Mouse (Mus musculus) CH12F3 (cell line): ENCODE measurements around the gene Cd83.

Source experiments
- in situ Hi-C: fragments of 300-500 bp; cut with MboI; formaldehyde crosslinking; loops from 2 replicates; pipeline ENCODE4 v1.14.3; 2020; ENCODE audit warnings: low sequenced_read_pairs

Gene Cd83

DNA sequence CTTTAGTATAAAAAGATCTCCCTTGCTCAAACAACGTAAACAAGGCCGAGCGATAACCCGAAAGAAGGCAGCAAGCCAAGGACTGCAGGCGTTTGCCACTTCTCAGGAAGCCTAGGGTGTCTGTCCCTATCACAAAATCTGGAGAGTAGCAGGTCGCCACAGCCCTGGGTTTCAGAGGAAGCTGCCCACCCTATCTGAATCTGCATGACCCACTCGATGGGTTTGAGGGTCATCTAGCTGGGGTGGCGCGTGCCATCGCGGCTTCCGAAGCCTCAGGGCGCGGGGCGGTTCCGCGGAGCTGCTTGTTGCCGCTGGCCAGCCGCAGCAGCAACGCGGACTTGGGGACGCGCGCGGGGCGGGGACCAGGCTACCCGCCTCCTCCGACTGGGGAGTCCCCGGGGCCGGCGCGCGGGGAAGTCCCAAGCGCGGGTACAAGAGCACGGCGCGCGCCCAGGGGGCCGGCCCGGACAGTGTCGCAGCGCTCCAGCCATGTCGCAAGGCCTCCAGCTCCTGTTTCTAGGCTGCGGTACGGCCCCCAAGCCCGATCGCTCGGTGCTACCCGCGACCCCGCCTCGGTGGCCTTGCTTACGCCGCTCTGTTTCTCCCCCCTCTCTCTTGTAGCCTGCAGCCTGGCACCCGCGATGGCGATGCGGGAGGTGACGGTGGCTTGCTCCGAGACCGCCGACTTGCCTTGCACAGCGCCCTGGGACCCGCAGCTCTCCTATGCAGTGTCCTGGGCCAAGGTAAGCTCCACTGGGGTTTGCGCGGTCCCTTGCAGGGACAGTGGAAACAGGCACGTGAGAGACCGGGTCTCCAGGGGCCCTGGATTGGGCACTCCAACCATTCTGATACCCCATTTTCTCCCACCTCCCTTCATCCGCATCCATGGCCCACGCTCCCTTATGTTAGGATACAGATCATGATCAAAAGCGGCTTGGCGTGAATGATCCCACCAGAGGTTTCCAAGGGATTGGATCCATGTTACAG lies at the start of gene Cd83:
Cd83 (plus strand) TSS at position 51 of the 987 bp plus-strand sequence.
- in situ Hi-C loops = no loop called here

DNA sequence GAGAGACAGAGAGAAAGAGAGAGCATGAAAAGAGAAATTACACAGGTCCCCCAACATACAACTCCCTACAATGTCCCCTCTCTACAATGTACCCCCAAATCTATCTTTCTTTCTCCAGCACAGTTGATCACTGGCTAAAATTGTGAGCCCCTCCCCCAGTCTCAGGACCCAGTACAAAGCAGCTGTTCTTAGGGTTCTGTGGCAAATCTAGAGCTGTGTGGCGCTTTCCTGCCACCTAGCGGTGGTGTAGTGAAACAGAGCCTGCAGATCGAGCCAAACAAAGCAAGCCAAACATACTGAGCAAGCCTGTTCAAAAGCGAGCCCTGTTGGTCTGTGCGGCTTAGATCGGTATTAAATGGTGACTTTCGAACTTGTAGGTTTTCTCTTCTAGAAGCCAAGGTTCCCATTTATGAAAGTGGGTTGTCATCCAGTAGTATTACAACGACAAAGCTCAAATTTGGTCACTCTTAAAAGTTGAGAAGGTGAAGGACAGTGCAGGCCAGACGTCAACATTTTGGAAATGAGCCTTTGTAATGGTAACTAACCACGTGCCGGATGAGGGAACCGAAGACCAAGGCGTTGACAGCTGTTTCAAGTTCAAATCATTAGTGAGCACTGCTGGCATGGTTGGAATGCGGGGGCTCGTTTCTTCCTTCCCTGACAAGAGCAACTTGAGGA lies 44.8 kb upstream of the Cd83 start:
- in situ Hi-C loops = loop anchor here (5.0 to 25.0 kb wide), 2 partner anchors 142 to 552 kb away; no protein-coding TSS in a partner anchor

DNA sequence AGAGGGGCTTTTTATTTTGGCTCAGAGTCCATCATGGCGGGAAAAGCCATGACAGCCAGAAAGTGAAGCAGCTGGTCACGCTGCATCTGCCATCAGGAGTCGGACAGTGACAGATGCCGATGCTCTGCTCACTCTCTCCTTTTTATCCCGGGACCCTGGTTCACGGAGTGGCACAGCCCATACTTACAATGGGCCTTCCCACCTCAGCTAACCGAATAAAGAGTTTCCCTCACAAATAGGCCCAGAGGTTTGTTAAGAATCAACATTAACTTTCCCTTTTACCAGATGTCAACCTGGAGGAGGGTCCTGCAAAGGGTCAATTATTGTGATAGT lies 44.3 kb upstream of the Cd83 start:
- in situ Hi-C loops = loop anchor here (25.0 kb wide), 1 partner anchor 553 kb away; no protein-coding TSS in a partner anchor

DNA sequence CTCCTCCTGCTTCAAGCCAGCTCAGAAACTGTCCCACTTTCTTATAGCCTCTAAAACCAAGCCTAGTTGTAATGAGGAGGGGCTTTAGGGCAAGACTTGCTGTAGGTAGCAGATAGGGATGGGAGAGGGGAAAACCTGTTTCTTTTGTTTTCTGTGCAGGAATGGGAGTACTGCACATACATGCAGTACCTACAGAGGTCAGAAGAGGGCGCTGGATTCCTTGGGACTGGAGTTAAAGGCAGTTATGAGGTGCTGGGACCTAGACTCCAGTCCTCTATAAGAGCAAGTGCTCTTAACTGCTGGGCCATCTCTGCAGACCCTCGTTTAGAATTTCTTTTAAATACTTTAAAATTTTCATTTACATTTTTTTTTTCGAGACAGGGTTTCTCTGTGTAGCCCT lies 41.9 kb upstream of the Cd83 start:
- in situ Hi-C loops = loop anchor here (25.0 kb wide), 1 partner anchor 555 kb away; no protein-coding TSS in a partner anchor

DNA sequence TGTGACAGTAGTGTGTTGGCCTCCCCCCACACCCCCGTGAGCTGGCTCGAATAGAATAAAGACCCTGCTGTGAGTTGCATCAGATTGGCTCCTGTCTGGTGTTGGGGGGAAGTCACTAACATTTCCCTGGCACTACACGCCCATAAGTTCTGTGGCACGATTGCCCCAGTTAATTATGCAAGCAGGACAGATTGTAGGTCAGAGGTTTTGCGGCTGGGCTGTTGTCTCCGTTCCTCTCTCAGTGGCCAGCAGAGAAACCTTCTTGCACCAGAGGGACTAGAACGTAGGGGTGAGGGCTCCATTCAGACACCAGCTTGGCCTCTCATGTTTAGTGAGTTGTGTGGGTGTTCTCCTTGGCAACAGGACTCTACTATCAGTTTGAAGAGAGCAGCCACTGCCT lies 40.3 kb upstream of the Cd83 start:
- in situ Hi-C loops = loop anchor here (25.0 kb wide), 1 partner anchor 557 kb away; no protein-coding TSS in a partner anchor

DNA sequence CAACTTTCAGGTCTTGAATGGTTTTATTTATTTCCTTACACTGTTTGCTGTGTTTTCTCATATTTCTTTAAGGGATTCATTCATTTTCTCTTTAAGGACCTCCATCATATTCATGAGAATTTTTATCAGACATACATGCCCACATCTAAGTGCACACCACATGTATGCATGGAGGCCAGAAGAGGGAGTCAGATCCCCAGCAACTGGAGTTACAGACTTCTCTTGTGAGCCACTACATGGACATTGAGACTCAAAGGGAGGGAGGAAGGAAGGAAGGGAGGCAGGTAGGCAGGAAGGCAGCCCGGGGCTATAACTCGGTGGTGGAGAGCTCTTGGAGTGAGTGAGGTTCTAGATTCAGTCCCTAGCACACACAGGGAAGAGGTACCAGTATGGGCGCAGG lies 34.3 kb upstream of the Cd83 start:
- in situ Hi-C loops = no loop called here

DNA sequence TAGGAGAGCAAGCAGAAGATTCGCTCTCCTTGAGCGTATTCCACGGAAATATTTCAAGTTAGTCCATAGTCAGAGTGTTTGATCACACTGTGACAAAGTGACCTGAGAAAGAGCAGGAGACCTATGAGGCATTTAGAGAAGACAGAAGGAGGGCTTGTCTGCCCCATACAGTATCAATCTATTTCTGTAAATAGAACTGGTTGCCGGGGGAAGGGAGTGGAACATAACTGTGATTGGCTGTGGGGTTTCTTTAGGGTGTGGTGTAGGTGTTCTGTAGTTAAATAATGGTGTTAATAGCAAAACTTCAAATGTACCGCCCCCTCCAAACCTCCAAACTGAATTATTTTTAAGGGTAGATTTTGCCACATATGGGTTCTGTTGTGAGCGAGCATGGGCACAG lies 33.6 kb upstream of the Cd83 start:
- in situ Hi-C loops = no loop called here

DNA sequence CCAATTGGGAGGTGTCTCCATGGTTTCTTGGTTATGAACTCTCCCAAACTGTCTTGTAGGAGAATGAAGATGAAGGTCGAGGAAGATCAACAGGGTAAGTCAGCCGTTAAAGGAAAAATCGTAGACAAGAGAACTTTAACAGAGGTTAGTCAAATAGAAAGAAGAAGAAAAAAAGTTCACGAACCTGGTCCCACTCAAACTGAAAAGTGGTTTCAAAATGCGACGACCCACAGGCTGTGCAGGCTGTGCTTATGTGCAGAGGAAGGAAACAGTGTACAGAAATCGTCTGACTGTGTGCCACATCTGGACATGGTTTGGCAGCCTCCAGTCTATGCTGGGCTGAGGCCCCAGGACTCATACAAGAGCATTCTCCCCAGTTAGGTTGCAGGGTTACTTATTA lies 32.2 kb upstream of the Cd83 start:
- in situ Hi-C loops = no loop called here

DNA sequence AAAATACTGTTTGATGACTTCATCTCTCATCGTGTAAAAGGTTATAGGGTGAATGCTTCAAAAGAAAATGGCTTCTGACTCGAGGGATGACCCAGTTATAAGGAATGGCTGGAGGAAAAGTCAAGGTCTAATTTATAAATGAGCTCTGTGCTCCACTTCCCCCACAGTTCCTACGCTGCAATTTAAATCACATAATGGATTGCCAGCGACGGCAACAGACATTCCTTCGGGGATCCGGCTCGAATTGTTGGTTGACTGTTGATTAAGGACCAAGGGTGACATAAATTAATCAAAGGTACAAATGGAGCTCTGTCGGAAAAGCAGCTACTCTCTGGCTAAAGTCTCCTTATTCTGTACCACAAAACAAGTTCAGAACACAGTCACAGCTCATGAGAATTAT lies 30.9 kb upstream of the Cd83 start:
- in situ Hi-C loops = no loop called here

DNA sequence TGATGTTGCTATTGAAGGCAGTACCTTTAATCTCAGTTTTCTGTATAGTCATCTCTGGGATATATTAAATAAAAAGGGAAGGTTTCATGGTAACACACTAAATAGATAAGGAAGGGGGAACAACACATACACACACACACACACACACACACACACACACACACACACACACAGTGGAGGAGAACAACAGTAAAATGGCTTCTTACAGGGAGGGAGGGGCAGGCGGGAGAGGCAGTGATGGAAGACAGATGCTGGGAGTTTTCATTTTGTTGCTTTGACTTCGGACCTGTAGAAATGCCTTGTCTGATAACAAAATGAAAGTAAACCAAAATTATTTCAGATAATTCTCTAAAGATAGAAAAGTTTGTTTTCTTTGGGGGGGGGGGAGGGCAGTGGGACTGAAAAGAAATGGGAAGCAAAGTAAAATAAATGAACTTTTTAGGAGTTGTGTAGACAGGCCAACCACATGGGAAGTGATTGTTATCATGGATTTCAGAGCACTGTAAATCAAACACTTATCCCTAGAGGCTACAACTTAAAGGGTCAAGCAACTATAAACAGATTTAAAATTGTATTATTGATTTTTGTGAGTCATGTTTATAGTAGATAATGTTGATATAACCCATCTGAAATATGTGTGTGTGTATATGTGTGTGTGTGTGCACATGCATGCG lies 30.0 kb upstream of the Cd83 start:
- in situ Hi-C loops = no loop called here

DNA sequence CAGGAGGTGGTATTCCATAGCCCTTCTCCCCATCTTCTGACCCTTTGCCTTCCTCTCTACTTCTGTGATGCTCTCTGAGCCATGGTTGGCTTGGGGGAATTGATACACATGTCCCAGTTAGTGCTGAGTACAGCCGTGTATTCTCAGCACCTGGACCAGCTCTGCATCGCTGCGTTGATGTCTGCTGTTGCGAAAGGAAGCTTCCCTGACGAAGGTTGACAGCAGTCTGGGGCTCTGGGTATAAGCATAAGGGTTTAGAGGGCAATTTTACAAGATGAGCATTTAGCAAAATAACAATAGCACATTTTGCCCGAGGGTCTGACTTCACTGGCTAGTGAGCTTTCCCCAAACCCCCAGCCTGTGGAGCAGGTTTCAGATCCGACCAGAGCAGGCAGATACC lies 29.0 kb upstream of the Cd83 start:
- in situ Hi-C loops = no loop called here

DNA sequence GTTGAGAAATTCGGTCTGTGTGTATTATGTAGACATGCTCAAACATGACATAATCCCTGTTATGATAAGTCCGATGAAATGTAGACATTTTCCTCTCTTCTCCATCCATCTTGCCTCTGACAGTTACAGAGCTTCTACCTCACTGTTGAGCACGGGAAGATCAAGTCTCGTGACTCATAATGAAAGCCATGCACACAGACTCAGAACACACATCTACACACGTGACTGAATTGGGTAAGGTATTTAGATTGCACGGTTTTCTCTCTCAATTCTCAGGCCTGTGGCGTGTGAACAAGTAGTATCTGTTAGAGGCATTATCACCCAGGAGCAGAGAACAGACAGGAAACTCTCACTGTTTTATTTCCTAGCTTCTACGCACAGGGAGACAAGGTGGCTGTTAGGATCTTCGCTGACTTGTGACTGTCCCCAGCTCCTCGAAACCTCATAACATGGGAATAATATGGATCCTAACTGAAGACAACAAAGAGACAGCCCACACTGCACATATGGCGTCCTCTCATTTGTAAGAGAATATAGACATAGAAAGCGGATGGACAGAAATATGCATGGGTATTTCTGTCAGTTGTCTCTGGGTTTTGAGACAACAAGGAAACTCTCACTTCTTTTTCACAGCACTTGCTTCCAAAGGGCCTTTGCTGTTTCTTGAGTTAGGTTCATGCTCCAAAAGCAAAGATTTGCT lies 23.3 kb upstream of the Cd83 start:
- in situ Hi-C loops = no loop called here

DNA sequence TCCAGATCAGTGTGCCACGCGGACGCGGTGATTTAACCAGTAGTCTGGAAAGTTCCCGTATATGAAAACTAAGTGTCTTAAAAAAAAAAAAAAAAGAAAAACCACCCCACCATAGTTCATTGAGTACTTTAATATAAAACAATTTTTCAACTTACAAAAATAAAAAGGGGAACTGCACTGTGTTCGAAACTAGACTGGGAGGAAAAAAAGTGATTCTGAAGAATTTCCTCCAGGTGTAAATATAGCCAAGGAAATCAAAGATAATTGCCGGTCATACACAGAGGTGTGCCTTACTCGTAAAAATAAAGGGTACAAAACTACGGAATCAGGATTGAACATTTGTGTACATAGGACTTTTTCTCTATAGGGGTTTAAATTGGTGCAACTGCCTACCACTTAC lies 21.7 kb upstream of the Cd83 start:
- in situ Hi-C loops = no loop called here

DNA sequence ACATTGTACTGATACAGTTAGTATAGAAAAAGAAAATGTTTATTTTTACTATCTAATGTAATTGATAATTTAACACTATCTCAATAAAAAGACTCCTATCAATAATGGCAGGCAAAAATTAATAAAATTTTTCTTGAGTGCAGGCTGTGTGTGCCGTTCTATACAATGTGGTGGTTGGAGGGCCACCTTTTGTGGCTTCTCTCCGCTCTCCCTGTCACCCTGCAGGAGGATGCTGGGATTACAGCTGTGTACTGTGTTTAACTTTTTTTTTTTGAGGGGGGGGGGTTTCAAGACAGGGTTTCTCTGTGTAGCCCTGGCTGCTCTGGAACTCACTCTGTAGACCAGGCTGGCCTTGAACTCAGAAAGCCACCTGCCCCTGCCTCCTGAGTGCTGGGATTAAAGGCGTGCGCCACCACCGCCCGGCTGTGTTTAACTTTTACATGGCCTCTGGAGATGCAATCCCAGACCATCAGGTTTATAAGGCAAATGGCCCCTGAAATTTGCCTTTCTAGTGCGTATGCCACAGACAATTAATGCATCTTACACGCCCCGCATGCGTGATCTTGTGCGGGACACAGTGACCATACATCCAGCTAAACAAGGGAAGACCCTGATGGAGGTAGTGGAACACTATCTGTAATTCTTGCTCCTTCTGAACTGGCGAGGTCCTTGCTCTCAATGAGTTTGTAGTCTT lies 21.1 kb upstream of the Cd83 start:
- in situ Hi-C loops = no loop called here

DNA sequence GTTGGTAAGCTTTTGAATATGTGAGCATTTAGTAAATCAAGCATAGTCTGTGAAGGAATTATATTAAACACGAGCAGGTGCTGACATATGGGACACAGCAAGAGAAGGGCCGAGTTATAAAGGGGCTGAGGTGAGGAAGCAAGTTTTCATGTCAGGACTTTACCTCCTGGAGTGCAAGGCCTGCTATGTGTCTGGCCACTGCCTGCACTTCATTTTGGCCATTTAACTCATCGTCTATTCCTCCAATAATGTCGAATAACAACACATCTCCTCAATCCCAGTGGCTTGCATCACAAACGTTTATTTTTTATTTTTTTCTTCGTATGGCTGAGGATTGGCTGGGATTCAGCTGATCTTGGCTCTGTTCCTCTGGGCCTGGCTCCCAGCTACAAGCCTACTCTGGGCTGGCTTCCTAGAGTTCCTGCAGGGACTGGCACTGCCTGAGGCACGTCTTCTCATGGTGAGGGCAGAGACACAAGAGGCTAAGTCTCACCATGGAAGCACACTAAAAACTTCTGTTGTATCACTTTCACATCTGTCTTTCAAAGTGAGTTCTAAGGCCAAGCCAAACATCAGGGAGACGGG lies 20.5 kb upstream of the Cd83 start:
- in situ Hi-C loops = no loop called here

DNA sequence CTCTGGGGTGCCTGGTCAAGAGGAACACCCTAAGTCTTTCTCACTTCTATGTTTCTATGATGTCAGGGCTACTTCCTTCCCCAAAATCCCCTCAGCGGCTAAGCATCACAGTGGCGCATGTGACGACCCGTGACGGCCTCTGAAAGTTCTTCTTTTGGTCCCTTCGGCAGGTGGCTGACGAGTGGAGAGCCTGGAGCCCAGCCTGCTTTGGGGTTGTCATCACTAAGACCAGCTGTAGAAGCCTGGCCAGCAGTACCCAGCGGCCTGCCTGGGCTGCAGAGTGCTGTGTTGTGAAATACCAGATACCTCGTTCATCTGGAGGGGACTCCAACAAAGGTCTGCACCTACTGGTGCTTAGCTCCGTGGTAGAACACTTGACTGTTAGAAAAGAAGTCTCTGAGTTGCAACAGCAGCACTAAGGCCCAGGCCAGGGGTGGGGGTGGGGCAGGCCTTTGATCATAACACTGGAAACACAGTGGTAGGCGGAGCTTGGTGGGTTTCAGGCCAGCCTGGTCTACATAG lies 19.2 kb upstream of the Cd83 start:
- in situ Hi-C loops = no loop called here

DNA sequence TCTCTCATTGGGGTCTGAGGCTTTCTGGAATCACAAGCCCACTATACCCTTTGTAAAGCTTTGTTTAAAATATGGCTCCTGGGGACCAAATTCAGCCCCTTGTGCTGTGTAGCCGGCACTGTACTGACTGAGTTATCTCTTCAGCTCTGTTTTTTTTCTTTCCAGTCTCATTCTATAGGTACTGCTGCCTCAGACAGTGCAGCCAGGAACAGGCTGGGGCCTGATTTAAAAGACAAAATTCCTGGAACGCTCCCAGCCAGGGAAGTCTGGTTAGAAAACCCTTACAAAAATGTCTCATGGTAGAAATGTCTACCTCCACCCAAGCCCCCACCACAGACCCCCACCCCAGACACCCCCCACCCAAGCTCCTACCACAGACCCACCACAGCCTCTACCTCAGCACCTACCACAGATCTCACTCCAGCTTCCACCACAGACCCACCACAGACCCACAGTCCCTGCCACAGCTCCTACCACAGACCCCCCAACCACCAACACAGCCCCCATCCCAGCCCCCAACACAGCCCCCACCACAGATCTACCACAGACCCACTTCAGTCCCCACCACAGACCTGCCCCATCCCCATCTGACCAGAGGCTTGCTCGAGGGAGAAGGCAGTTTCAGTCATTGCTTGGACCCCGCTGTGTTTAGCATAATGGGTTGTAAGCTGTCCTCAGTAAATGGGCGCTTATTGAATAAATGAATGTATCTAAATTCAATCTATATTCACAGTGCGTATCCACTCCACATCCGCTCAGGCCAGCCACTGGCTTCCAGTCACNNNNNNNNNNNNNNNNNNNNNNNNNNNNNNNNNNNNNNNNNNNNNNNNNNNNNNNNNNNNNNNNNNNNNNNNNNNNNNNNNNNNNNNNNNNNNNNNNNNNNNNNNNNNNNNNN lies 17.5 kb upstream of the Cd83 start:
- in situ Hi-C loops = no loop called here

DNA sequence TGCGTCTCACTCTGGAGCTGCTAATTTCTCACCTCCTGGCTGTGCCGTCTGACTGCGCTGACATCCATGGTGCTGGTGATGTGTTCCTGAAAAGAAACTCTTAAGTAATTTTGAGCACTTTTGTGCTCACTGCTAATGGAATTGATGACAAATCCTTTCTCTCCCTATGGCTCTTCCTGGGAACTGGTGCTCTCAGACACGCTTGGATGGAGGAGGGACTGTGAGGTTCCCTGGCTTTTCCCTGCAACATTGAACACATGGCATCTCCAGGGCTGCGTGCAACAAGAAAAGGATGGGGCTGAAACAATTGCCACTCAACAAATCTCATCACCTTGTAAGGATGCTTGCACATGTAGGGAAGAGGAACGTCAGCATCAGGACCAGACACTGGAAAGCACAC lies 11.6 kb upstream of the Cd83 start:
- in situ Hi-C loops = no loop called here
